Mouse (Mus musculus) monocyte, adult 5-6 weeks (primary cell): ENCODE results near the gene Tnpo1. TPM values are rescaled to one million over a fixed set of nuclear protein-coding genes. Genes with fewer than 3 reads are reported as not detected.
A peak's percentile ranks its signal among the peaks of the same experiment; 100 is the strongest.

ENCODE experiments used
- ATAC-seq: fragments of 153-309, 156-312 bp; replicated peaks from 2 replicates; pipeline ENCODE4 v1.8.0; 2017; ENCODE audit warnings: mild to moderate bottlenecking; ENCODE audit not compliant: low TSS enrichment, insufficient number of reproducible peaks, severe bottlenecking, poor library complexity, low FRiP score
- total RNA-seq: library from RNA; stranded (forward); fragments of 200-1000, 200-491, 200-594 nt; gene quantifications from 3 replicates; pipeline ENCODE4 v1.2.3, GENCODE M21; 2017

Gene Tnpo1
- 54.7 to 101 TPM (median 55.1 TPM) in 3 replicates for total RNA-seq

- ATAC-seq = peak; percentile 52
Observed at GRCm38 (mm10) chr13:98926213-98926957, at the start of gene Tnpo1. Gene Tnpo1 (minus strand): TSS chr13:98926384.

GRCm38 (mm10) chr13:98972090-98972489 lies 45.9 kb upstream of the Tnpo1 start:
- ATAC-seq = no peak

- ATAC-seq = no peak
Observed at GRCm38 (mm10) chr13:98971641-98972040, 45.5 kb upstream of the Tnpo1 start.

GRCm38 (mm10) chr13:98968517-98968916 lies 42.3 kb upstream of the Tnpo1 start:
- ATAC-seq = no peak

GRCm38 (mm10) chr13:98967942-98968341 lies 41.8 kb upstream of the Tnpo1 start:
- no peak for ATAC-seq

GRCm38 (mm10) chr13:98966583-98966982 lies 40.4 kb upstream of the Tnpo1 start:
- ATAC-seq = no peak

- ATAC-seq = no peak
Observed at GRCm38 (mm10) chr13:98963612-98964011, 37.4 kb upstream of the Tnpo1 start.

GRCm38 (mm10) chr13:98958177-98958576 lies 32.0 kb upstream of the Tnpo1 start:
- ATAC-seq = no peak

- peak; percentile 69; the same call in 1 of the 2 replicates for ATAC-seq
Observed at GRCm38 (mm10) chr13:98956209-98956608, 30.0 kb upstream of the Tnpo1 start.

- ATAC-seq = no peak
Observed at GRCm38 (mm10) chr13:98955676-98956075, 29.5 kb upstream of the Tnpo1 start.

GRCm38 (mm10) chr13:98955226-98955625 lies 29.0 kb upstream of the Tnpo1 start:
- 0 out of 2 replicates have a peak, but pooled peaks have one; percentile 40 for ATAC-seq

- no peak for ATAC-seq
Observed at GRCm38 (mm10) chr13:98953830-98954229, 27.6 kb upstream of the Tnpo1 start.

GRCm38 (mm10) chr13:98951951-98952350 lies 25.8 kb upstream of the Tnpo1 start:
- no peak for ATAC-seq

GRCm38 (mm10) chr13:98948146-98948545 lies 22.0 kb upstream of the Tnpo1 start:
- no peak for ATAC-seq

GRCm38 (mm10) chr13:98946434-98946833 lies 20.2 kb upstream of the Tnpo1 start:
- no peak for ATAC-seq

GRCm38 (mm10) chr13:98945908-98946307 lies 19.7 kb upstream of the Tnpo1 start:
- ATAC-seq = no peak

GRCm38 (mm10) chr13:98945381-98945780 lies 19.2 kb upstream of the Tnpo1 start:
- no peak for ATAC-seq

GRCm38 (mm10) chr13:98944620-98945081 lies 18.5 kb upstream of the Tnpo1 start:
- ATAC-seq = peak; percentile 93

- ATAC-seq = no peak
Observed at GRCm38 (mm10) chr13:98942360-98942759, 16.2 kb upstream of the Tnpo1 start.

GRCm38 (mm10) chr13:98941829-98942343 lies 15.7 kb upstream of the Tnpo1 start:
- no peak for ATAC-seq
